Mouse (Mus musculus) lung, embryonic 16.5 days (tissue): ENCODE results near the gene Sept4. TPM values are rescaled to one million over a fixed set of nuclear protein-coding genes. Genes with fewer than 3 reads are reported as not detected.

Experiments
- ATAC-seq: fragments of 200-750 bp; cut with Nextera tagmentation; 2 replicates; pipeline ENCODE4 v1.8.0; 2017; ENCODE audit warnings: low read depth, mild to moderate bottlenecking, moderate library complexity
- H3K27ac ChIP-seq: fragments of 300-500 bp; sonication (generic); 2 replicates; pipeline ENCODE4 v1.5.1; 2014; ENCODE audit warnings: mild to moderate bottlenecking, control low read depth, low read length
- H3K27me3 ChIP-seq: fragments of 300-500 bp; sonication (generic); 2 replicates; pipeline ENCODE4 v1.6.1; 2014; ENCODE audit warnings: low read depth, low read length, mixed read lengths; ENCODE audit not compliant: control insufficient read depth, insufficient read depth
- H3K36me3 ChIP-seq: fragments of 300-500 bp; sonication (generic); 2 replicates; pipeline ENCODE4 v1.6.1; 2014; ENCODE audit warnings: low read length; ENCODE audit not compliant: control insufficient read depth, insufficient read depth
- H3K4me1 ChIP-seq: fragments of 300-500 bp; sonication (generic); replicated peaks from 2 replicates; pipeline ENCODE4 v1.6.1; 2014; ENCODE audit warnings: low read length, mixed read lengths; ENCODE audit not compliant: control insufficient read depth, insufficient read depth
- H3K4me2 ChIP-seq: fragments of 300-500 bp; sonication (generic); 2 replicates; pipeline ENCODE4 v1.6.1; 2014; ENCODE audit warnings: low read depth, low read length, control low read depth
- H3K4me3 ChIP-seq: fragments of 300-500 bp; sonication (generic); 2 replicates; pipeline ENCODE4 v1.5.1; 2014; ENCODE audit warnings: mild to moderate bottlenecking, low read length, control low read depth
- H3K9ac ChIP-seq: fragments of 300-500 bp; sonication (generic); 2 replicates; pipeline ENCODE4 v1.6.1; 2014; ENCODE audit warnings: low read length, control low read depth
- H3K9me3 ChIP-seq: fragments of 300-500 bp; sonication (generic); 2 replicates; pipeline ENCODE4 v1.6.1; 2016; ENCODE audit warnings: low read length; ENCODE audit not compliant: control insufficient read depth
- WGBS: fragments of 180-500 bp; shearing (Covaris S2); extraction: QIAGEN DNeasy Blood & Tissue Kit; methylation state at CpG from one replicate; pipeline ENCODE4 v1.1.7; 2014; 5-methylcytosine and 5-hydroxymethylcytosine counted together
- polyA plus RNA-seq: library from polyadenylated mRNA; unstranded; fragments of >200 nt; fragmentation: Nextera tagmentation; extraction: Ambion mirVana; gene quantifications from 2 replicates; pipeline ENCODE4 v1.2.1, GENCODE M21; 2015

Gene Sept4
- polyA plus RNA-seq, 1 experiment from 2014 or later: 96.9 TPM

GRCm38 (mm10) chr11:87584711-87585505 lies 16.2 kb downstream of the Sept4 start:
- peak; percentile 60 for ATAC-seq
- H3K4me2 ChIP-seq: no peak overlapping the region
- H3K4me3 ChIP-seq: no peak overlapping the region
- H3K27ac ChIP-seq: peak overlapping the region; percentile 81
- no peaks in the 10 kb centered on the region for H3K9me3 ChIP-seq
- peaks cover 2% of the 10 kb centered on the region; the same call in 1 of the 2 replicates for H3K36me3 ChIP-seq
- H3K9ac ChIP-seq: no peak overlapping the region
- no peaks in the 10 kb centered on the region for H3K27me3 ChIP-seq
- peaks cover 28% of the 10 kb centered on the region for H3K4me1 ChIP-seq
- WGBS: 61% methylated on average over 10 of the region's 10 CpGs

- Histone ChIP-seq H3K36me3 (peaks cover 2% of the 10 kb centered on the region; the same call in 1 of the 2 replicates), H3K4me2 (no peak overlapping the region), H3K9me3 (no peaks in the 10 kb centered on the region), H3K4me1 (peaks cover 31% of the 10 kb centered on the region), H3K9ac (no peak overlapping the region), H3K27me3 (no peaks in the 10 kb centered on the region), H3K4me3 (no peak overlapping the region), H3K27ac (peak overlapping the region; percentile 15; the same call in 1 of the 2 replicates)
- no peak for ATAC-seq
- WGBS: 80% methylated on average over 5 of the region's 5 CpGs
These were observed 18.6 kb downstream of the Sept4 start for GRCm38 (mm10) chr11:87587211-87587874.

GRCm38 (mm10) chr11:87589605-87590004 lies 20.9 kb downstream of the Sept4 start:
- H3K27me3 ChIP-seq: no peaks in the 10 kb centered on the region
- H3K27ac ChIP-seq: no peak overlapping the region
- H3K36me3 ChIP-seq: peaks cover 2% of the 10 kb centered on the region; the same call in 1 of the 2 replicates
- no peak overlapping the region for H3K4me2 ChIP-seq
- no peaks in the 10 kb centered on the region for H3K9me3 ChIP-seq
- no peak overlapping the region for H3K4me3 ChIP-seq
- 0 out of 2 replicates have a peak overlapping the region, but pooled peaks have one; percentile 20 for H3K9ac ChIP-seq
- H3K4me1 ChIP-seq: peaks cover 40% of the 10 kb centered on the region
- no peak for ATAC-seq
- WGBS: 85% methylated on average over 8 of the region's 8 CpGs

GRCm38 (mm10) chr11:87590841-87591525 lies 22.3 kb downstream of the Sept4 start:
- Histone ChIP-seq H3K4me2 (peak overlapping the region; percentile 85), H3K36me3 (peaks cover 2% of the 10 kb centered on the region; the same call in 1 of the 2 replicates), H3K9ac (peak overlapping the region; percentile 95), H3K27me3 (no peaks in the 10 kb centered on the region), H3K4me3 (peak overlapping the region; percentile 67), H3K27ac (peak overlapping the region; percentile 94), H3K9me3 (no peaks in the 10 kb centered on the region), H3K4me1 (peaks cover 39% of the 10 kb centered on the region)
- WGBS: under 1% methylated on average over 25 of the region's 25 CpGs
- ATAC-seq: no peak

- Histone ChIP-seq H3K36me3 (peaks cover 2% of the 10 kb centered on the region; the same call in 1 of the 2 replicates), H3K9ac (peak within 1 kb of the TSS; percentile 95), H3K27ac (peak within 1 kb of the TSS; percentile 96), H3K4me2 (peak within 1 kb of the TSS; percentile 85), H3K4me3 (peak within 1 kb of the TSS; percentile 67), H3K4me1 (peaks cover 47% of the 10 kb centered on the region), H3K27me3 (no peaks in the 10 kb centered on the region), H3K9me3 (no peaks in the 10 kb centered on the region)
- peak; percentile 97 for ATAC-seq
- under 1% methylated on average over 61 of the region's 61 CpGs for WGBS
These were observed 23.0 kb downstream of the Sept4 start, which contains the start of gene Mtmr4 for GRCm38 (mm10) chr11:87591526-87592353. TSS of gene Mtmr4 (plus strand) at chr11:87592162.

- no peak for ATAC-seq
- Histone ChIP-seq H3K27ac (peak overlapping the region; percentile 96), H3K36me3 (peaks cover 5% of the 10 kb centered on the region; the same call in 1 of the 2 replicates), H3K4me2 (peak overlapping the region; percentile 58), H3K9me3 (no peaks in the 10 kb centered on the region), H3K4me1 (peaks cover 51% of the 10 kb centered on the region), H3K27me3 (no peaks in the 10 kb centered on the region), H3K4me3 (peak overlapping the region; percentile 67), H3K9ac (peak overlapping the region; percentile 78)
- WGBS: 0% methylated on average over 15 of the region's 15 CpGs
These were observed 23.6 kb downstream of the Sept4 start for GRCm38 (mm10) chr11:87592354-87592695.

GRCm38 (mm10) chr11:87592713-87593598 lies 24.3 kb downstream of the Sept4 start:
- ATAC-seq: no peak
- peak overlapping the region; percentile 67 for H3K4me3 ChIP-seq
- no peaks in the 10 kb centered on the region for H3K9me3 ChIP-seq
- WGBS: 26% methylated on average over 13 of the region's 13 CpGs
- peak overlapping the region; percentile 96 for H3K27ac ChIP-seq
- peaks cover 8% of the 10 kb centered on the region for H3K36me3 ChIP-seq
- H3K27me3 ChIP-seq: no peaks in the 10 kb centered on the region
- H3K4me1 ChIP-seq: peaks cover 50% of the 10 kb centered on the region
- H3K9ac ChIP-seq: peak overlapping the region; percentile 78
- peak overlapping the region; percentile 58 for H3K4me2 ChIP-seq

GRCm38 (mm10) chr11:87595327-87595841 lies 26.7 kb downstream of the Sept4 start:
- peaks cover 27% of the 10 kb centered on the region for H3K36me3 ChIP-seq
- peaks cover 39% of the 10 kb centered on the region for H3K4me1 ChIP-seq
- peak overlapping the region; percentile 91 for H3K9ac ChIP-seq
- peak overlapping the region; percentile 78 for H3K27ac ChIP-seq
- H3K4me2 ChIP-seq: peak overlapping the region; percentile 98
- H3K9me3 ChIP-seq: no peaks in the 10 kb centered on the region
- WGBS: under 1% methylated on average over 22 of the region's 37 CpGs
- H3K4me3 ChIP-seq: peak overlapping the region; percentile 75
- ATAC-seq: peak; percentile 66
- H3K27me3 ChIP-seq: no peaks in the 10 kb centered on the region
